Mouse (Mus musculus) forebrain, embryonic 10.5 days (tissue): Measurements from ENCODE around the gene Zmynd10. TPM values are rescaled to one million over a fixed set of nuclear protein-coding genes. Genes with fewer than 3 reads are reported as not detected.

Source experiments
- DNase-seq: peaks from one replicate; pipeline ENCODE4 v3.0.0-alpha.2; 2017; ENCODE audit warnings: low spot score; ENCODE audit errors: extremely low spot score
- H3K27ac ChIP-seq: fragments of 300-500 bp; sonication (generic); 2 replicates; pipeline ENCODE4 v1.5.1; 2016; ENCODE audit warnings: mild to moderate bottlenecking
- H3K27me3 ChIP-seq: fragments of 300-500 bp; sonication (generic); 2 replicates; pipeline ENCODE4 v1.6.1; 2016; ENCODE audit warnings: mild to moderate bottlenecking; ENCODE audit not compliant: poor library complexity, severe bottlenecking
- H3K36me3 ChIP-seq: fragments of 300-500 bp; sonication (generic); replicated peaks from 2 replicates; pipeline ENCODE4 v1.6.1; 2016; ENCODE audit warnings: mild to moderate bottlenecking, moderate library complexity
- H3K4me1 ChIP-seq: fragments of 300-500 bp; sonication (generic); 2 replicates; pipeline ENCODE4 v1.6.1; 2016
- H3K4me3 ChIP-seq: fragments of 300-500 bp; sonication (generic); 2 replicates; pipeline ENCODE4 v1.5.1; 2016; ENCODE audit warnings: mild to moderate bottlenecking, moderate library complexity
- H3K9me3 ChIP-seq: fragments of 300-500 bp; sonication (generic); 2 replicates; pipeline ENCODE4 v1.6.1; 2016; ENCODE audit warnings: mild to moderate bottlenecking, moderate library complexity
- WGBS: fragments of 180-500 bp; shearing (Covaris S2); methylation state at CpG from one replicate; pipeline ENCODE4 v1.1.7; 2016; 5-methylcytosine and 5-hydroxymethylcytosine counted together
- polyA plus RNA-seq: library from polyadenylated mRNA; unstranded; fragments of >200 nt; fragmentation: Nextera tagmentation; extraction: Ambion mirVana; gene quantifications from 2 replicates; pipeline ENCODE4 v1.2.1, GENCODE M21; 2016

Zmynd10 gene
- polyA plus RNA-seq, 1 experiment from 2014 or later, result 1.4 TPM

- Histone ChIP-seq H3K4me3 (peak within 1 kb of the TSS; percentile 4; the same call in 1 of the 2 replicates), H3K27ac (peak within 1 kb of the TSS; percentile 92), H3K4me1 (peaks cover 69% of the 10 kb centered on the region), H3K9me3 (peaks cover 2% of the 10 kb centered on the region; the same call in 1 of the 2 replicates), H3K27me3 (no peaks in the 10 kb centered on the region), H3K36me3 (peaks cover 36% of the 10 kb centered on the region)
- DNase-seq, result no peak
- 88% methylated on average over 3 of the region's 3 CpGs for WGBS
Measured at GRCm38 (mm10) chr9:107578587-107578986, 31.5 kb downstream of the Zmynd10 start, which contains the start of gene Naa80. Gene Naa80, plus strand, starts transcription at chr9:107578887.

DNA sequence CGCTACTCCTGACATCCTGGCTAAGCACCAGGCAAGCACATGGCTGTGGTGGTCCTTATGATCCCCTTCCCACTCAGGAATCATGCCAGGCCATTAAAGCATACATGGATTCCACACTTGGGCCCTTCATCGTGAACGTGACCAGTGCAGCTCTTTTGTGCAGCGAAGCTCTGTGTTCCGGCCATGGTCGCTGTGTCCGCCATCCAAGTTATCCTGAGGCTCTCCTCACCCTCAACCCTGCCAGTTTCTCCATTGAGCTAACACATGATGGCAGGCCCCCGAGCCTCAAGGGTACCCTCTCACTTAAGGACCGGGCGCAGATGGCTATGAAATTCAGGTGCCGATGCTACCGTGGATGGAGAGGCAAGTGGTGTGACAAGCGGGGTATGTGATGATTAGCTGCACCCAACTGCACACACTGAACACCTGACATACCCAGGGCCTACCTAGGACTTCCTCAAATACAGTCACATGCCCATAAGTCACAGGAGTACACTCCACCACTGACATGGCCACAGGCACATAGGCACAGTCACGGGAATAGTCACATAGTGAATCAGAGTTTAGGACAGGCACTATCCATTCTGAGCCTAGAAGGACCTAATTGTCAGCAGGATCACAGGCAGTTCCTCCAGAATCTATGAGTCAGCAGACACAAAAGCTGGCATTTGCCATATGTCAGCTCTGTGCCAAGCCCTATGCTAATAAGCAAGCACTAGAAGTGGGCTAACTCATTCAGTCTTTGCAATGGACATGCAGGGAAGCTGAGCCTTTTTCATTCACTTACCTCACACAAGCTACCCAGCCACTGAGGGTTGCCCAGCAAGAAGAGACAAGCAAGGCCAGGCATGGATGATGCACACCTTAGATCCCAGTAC, 32.2 kb downstream of the Zmynd10 start:
- Histone ChIP-seq H3K4me1 (peaks cover 69% of the 10 kb centered on the region), H3K9me3 (no peaks in the 10 kb centered on the region), H3K27ac (peak overlapping the region; percentile 92), H3K36me3 (peaks cover 32% of the 10 kb centered on the region), H3K27me3 (no peaks in the 10 kb centered on the region), H3K4me3 (peak overlapping the region; percentile 4; the same call in 1 of the 2 replicates)
- WGBS, result 96% methylated on average over 14 of the region's 14 CpGs
- DNase-seq, result no peak

DNA sequence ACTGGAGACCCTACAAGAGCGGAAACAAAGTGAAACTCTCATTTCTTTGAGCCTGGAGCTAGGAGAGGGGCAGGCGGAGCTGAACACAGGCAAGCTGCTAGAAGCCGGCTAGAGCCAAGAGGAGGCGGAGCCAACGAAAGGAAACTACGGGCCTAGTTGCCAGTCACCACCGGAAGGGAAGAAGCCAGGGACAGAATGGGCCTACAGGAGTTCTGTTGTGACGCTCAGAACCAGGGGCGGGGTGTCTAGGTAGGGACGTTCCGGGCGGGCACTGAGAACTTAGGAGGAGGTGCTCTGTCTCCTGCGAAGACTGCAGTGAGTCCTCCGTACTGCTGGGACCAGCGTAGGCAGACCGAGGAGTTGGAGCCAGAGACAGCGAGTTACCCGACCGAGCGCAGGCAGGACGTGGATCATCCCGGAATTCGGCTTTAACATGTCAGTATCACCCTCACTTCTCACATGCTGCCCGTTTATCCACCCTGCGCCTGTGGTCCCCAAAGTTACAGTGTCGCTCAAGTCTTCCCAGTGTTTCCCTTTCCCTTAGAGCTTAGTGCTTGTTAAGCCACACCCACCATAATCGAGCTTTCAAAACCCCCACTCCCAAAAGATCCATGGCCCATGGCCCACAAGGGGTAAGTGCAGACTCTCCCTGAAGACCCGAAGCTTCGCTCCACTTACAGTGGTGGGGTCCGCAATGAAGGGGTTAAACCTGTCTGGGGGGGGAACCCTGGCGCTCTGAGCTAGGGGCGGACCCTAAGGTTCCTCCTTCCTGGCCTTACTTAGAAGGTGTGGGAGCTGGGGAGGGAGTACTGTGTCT, 33.6 kb downstream of the Zmynd10 start, which contains the start of gene Hyal3:
Gene Hyal3, plus strand, starts transcription at position 318 of the 817 bp plus-strand sequence.
- Histone ChIP-seq H3K9me3 (no peaks in the 10 kb centered on the region), H3K27me3 (no peaks in the 10 kb centered on the region), H3K4me3 (peak within 1 kb of the TSS; percentile 69), H3K36me3 (peaks cover 19% of the 10 kb centered on the region), H3K27ac (peak within 1 kb of the TSS; percentile 92), H3K4me1 (peaks cover 66% of the 10 kb centered on the region)
- DNase-seq, result peak; percentile 82
- under 1% methylated on average over 32 of the region's 32 CpGs for WGBS

GRCm38 (mm10) chr9:107581584-107581983, 34.5 kb downstream of the Zmynd10 start:
- peaks cover 19% of the 10 kb centered on the region for H3K36me3 ChIP-seq
- DNase-seq, result no peak
- H3K27ac ChIP-seq, result peak overlapping the region; percentile 92
- peak overlapping the region; percentile 69 for H3K4me3 ChIP-seq
- WGBS, result 80% methylated on average over 4 of the region's 4 CpGs
- H3K4me1 ChIP-seq, result peaks cover 59% of the 10 kb centered on the region
- no peaks in the 10 kb centered on the region for H3K9me3 ChIP-seq
- H3K27me3 ChIP-seq, result no peaks in the 10 kb centered on the region

- no peak for DNase-seq
- peaks cover 56% of the 10 kb centered on the region for H3K4me1 ChIP-seq
- 90% methylated on average over 7 of the region's 7 CpGs for WGBS
- H3K36me3 ChIP-seq, result peaks cover 19% of the 10 kb centered on the region
- H3K4me3 ChIP-seq, result peak overlapping the region; percentile 0; the same call in 1 of the 2 replicates
- H3K27me3 ChIP-seq, result no peaks in the 10 kb centered on the region
- H3K9me3 ChIP-seq, result no peaks in the 10 kb centered on the region
- H3K27ac ChIP-seq, result 0 out of 2 replicates have a peak overlapping the region, but pooled peaks have one; percentile 92
Measured at GRCm38 (mm10) chr9:107582509-107583062, 35.5 kb downstream of the Zmynd10 start.

GRCm38 (mm10) chr9:107583174-107583573, 36.1 kb downstream of the Zmynd10 start:
- Histone ChIP-seq H3K36me3 (peaks cover 19% of the 10 kb centered on the region), H3K27ac (no peak overlapping the region), H3K9me3 (no peaks in the 10 kb centered on the region), H3K27me3 (no peaks in the 10 kb centered on the region), H3K4me3 (peak overlapping the region; percentile 0; the same call in 1 of the 2 replicates), H3K4me1 (peaks cover 55% of the 10 kb centered on the region)
- 94% methylated on average over 14 of the region's 14 CpGs for WGBS
- no peak for DNase-seq

GRCm38 (mm10) chr9:107586504-107586903, 39.4 kb downstream of the Zmynd10 start:
- Histone ChIP-seq H3K27ac (peak overlapping the region; percentile 36), H3K4me3 (peak overlapping the region; percentile 82; the same call in 1 of the 2 replicates), H3K9me3 (no peaks in the 10 kb centered on the region), H3K4me1 (peaks cover 43% of the 10 kb centered on the region), H3K36me3 (peaks cover 38% of the 10 kb centered on the region), H3K27me3 (no peaks in the 10 kb centered on the region)
- no peak for DNase-seq
- WGBS, result 92% methylated on average over 5 of the region's 5 CpGs

- DNase-seq, result peak; percentile 95
- Histone ChIP-seq H3K27me3 (no peaks in the 10 kb centered on the region), H3K9me3 (no peaks in the 10 kb centered on the region), H3K4me3 (peak within 1 kb of the TSS; percentile 82), H3K27ac (peak within 1 kb of the TSS; percentile 90), H3K36me3 (peaks cover 45% of the 10 kb centered on the region), H3K4me1 (peaks cover 36% of the 10 kb centered on the region)
- WGBS, result 14% methylated on average over 46 of the region's 46 CpGs
Measured at GRCm38 (mm10) chr9:107586974-107587832, 40.1 kb downstream of the Zmynd10 start, which contains the start of gene Ifrd2. Gene Ifrd2, plus strand, starts transcription at chr9:107587642.

GRCm38 (mm10) chr9:107587833-107588639, 40.9 kb downstream of the Zmynd10 start:
- Histone ChIP-seq H3K4me3 (peak overlapping the region; percentile 82), H3K4me1 (peaks cover 33% of the 10 kb centered on the region), H3K9me3 (no peaks in the 10 kb centered on the region), H3K27me3 (no peaks in the 10 kb centered on the region), H3K27ac (peak overlapping the region; percentile 90), H3K36me3 (peaks cover 48% of the 10 kb centered on the region)
- WGBS, result 7% methylated on average over 33 of the region's 33 CpGs
- DNase-seq, result no peak

- H3K4me3 ChIP-seq, result 0 out of 2 replicates have a peak overlapping the region, but pooled peaks have one; percentile 1
- 94% methylated on average over 25 of the region's 25 CpGs for WGBS
Measured at GRCm38 (mm10) chr9:107590058-107590772, 43.1 kb downstream of the Zmynd10 start.

More at GRCm38 (mm10) chr9:107590058-107590772, 43.1 kb downstream of the Zmynd10 start:
- Histone ChIP-seq H3K27ac (no peak overlapping the region), H3K4me1 (peaks cover 46% of the 10 kb centered on the region), H3K9me3 (no peaks in the 10 kb centered on the region), H3K27me3 (no peaks in the 10 kb centered on the region), H3K36me3 (peaks cover 59% of the 10 kb centered on the region)
- DNase-seq, result no peak
